Mouse (Mus musculus) embryonic facial prominence, embryonic 13.5 days (tissue): ENCODE results near the gene Pgc. TPM values are rescaled to one million over a fixed set of nuclear protein-coding genes. Genes with fewer than 3 reads are reported as not detected.
A peak's percentile ranks its signal among the peaks of the same experiment; 100 is the strongest.

Experiments used
- ATAC-seq: fragments of 200-750 bp; cut with Nextera tagmentation; 2 replicates; pipeline ENCODE4 v1.8.0; 2017; ENCODE audit warnings: low read depth; ENCODE audit not compliant: insufficient number of reproducible peaks, insufficient read depth, low FRiP score, low TSS enrichment
- H3K27ac ChIP-seq: fragments of 300-500 bp; sonication (generic); 2 replicates; pipeline ENCODE4 v1.5.1; 2015; ENCODE audit warnings: moderate library complexity, mild to moderate bottlenecking, inconsistent platforms
- H3K27me3 ChIP-seq: fragments of 300-500 bp; sonication (generic); 2 replicates; pipeline ENCODE4 v1.6.1; 2015; ENCODE audit warnings: mild to moderate bottlenecking, inconsistent platforms
- H3K36me3 ChIP-seq: fragments of 300-500 bp; sonication (generic); 2 replicates; pipeline ENCODE4 v1.6.1; 2015; ENCODE audit warnings: mild to moderate bottlenecking, inconsistent platforms
- H3K4me1 ChIP-seq: fragments of 300-500 bp; sonication (generic); 2 replicates; pipeline ENCODE4 v1.6.1; 2015; ENCODE audit warnings: inconsistent platforms
- H3K4me2 ChIP-seq: fragments of 300-500 bp; sonication (generic); 2 replicates; pipeline ENCODE4 v1.6.1; 2015; ENCODE audit warnings: moderate library complexity, mild to moderate bottlenecking, inconsistent platforms
- H3K4me3 ChIP-seq: fragments of 300-500 bp; sonication (generic); 2 replicates; pipeline ENCODE4 v1.5.1; 2015; ENCODE audit warnings: mild to moderate bottlenecking, inconsistent platforms
- H3K9ac ChIP-seq: fragments of 300-500 bp; sonication (generic); 2 replicates; pipeline ENCODE4 v1.6.1; 2015; ENCODE audit warnings: mild to moderate bottlenecking, inconsistent platforms
- H3K9me3 ChIP-seq: fragments of 300-500 bp; sonication (generic); 2 replicates; pipeline ENCODE4 v1.6.1; 2016; ENCODE audit warnings: inconsistent platforms
- whole genome bisulfite sequencing: fragments of 180-500 bp; shearing (Covaris S2); methylation state at CpG from one replicate; pipeline ENCODE4 v1.1.7; 2015; ENCODE audit warnings: mixed read lengths; 5-methylcytosine and 5-hydroxymethylcytosine counted together
- polyA plus RNA-seq: library from polyadenylated mRNA; unstranded; fragments of >200 nt; fragmentation: Nextera tagmentation; extraction: Ambion mirVana; gene quantifications from 2 replicates; pipeline ENCODE4 v1.2.1, GENCODE M21; 2015

Gene Pgc
- polyA plus RNA-seq, 1 experiment from 2014 or later, result not detected

GRCm38 (mm10) chr17:47738879-47739798 lies 12.5 kb downstream of the Pgc start:
- 4% methylated on average over 20 of the region's 20 CpGs for WGBS
- H3K9ac ChIP-seq, result peak overlapping the region; percentile 77

GRCm38 (mm10) chr17:47740186-47740585 lies 13.5 kb downstream of the Pgc start:
- no peak for ATAC-seq
- Histone ChIP-seq H3K4me3 (no peak overlapping the region), H3K36me3 (no peaks in the 10 kb centered on the region), H3K9me3 (no peaks in the 10 kb centered on the region), H3K27me3 (peaks cover 21% of the 10 kb centered on the region), H3K9ac (no peak overlapping the region), H3K4me2 (no peak overlapping the region), H3K27ac (no peak overlapping the region), H3K4me1 (peaks cover 17% of the 10 kb centered on the region)
- WGBS, result 65% methylated on average over 2 of the region's 2 CpGs

More at GRCm38 (mm10) chr17:47738879-47739798, 12.5 kb downstream of the Pgc start:
- Histone ChIP-seq H3K4me3 (peak overlapping the region; percentile 73), H3K36me3 (no peaks in the 10 kb centered on the region), H3K27me3 (peaks cover 21% of the 10 kb centered on the region), H3K27ac (peak overlapping the region; percentile 69; the same call in 1 of the 2 replicates), H3K9me3 (no peaks in the 10 kb centered on the region), H3K4me2 (peak overlapping the region; percentile 98), H3K4me1 (peaks cover 17% of the 10 kb centered on the region)
- no peak for ATAC-seq

DNA sequence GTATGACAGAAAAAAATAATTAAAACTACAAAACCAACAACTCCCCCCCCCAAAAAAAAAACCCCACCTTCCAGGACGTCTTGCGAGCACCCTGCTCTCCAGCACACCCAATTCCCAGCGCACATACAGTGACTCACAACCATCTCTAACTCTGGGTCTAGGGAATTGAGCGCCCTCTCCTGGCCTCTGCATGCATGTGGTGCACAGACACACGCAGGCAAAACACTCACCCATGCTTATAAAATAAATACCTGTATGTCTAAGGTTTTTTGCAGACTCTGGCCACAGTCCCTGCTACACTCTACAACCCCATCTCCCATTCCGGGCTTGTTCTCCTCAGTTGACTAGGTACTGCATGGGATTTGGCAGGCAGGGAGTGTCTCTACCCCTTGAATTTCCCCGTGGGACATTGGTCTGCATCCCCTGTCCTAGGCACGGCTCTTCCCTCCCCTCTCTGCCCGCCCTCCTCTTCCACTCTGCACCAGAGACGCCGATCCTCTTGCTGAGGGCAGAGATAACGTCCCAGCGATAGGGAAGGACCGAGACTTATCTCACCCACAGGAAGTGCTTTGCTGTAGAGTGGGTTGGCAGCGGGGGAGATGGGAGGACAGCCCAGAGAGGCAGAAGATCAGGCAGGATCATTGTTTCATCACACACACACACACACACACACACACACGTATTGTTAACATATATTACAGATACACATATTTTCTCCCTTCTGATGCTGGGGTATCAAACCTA lies 16.5 kb downstream of the Pgc start:
- ATAC-seq, result no peak
- 43% methylated on average over 16 of the region's 16 CpGs for WGBS
- Histone ChIP-seq H3K4me2 (no peak overlapping the region), H3K27me3 (peaks cover 16% of the 10 kb centered on the region), H3K4me3 (no peak overlapping the region), H3K4me1 (peaks cover 17% of the 10 kb centered on the region), H3K9me3 (no peaks in the 10 kb centered on the region), H3K27ac (no peak overlapping the region), H3K9ac (no peak overlapping the region), H3K36me3 (no peaks in the 10 kb centered on the region)

DNA sequence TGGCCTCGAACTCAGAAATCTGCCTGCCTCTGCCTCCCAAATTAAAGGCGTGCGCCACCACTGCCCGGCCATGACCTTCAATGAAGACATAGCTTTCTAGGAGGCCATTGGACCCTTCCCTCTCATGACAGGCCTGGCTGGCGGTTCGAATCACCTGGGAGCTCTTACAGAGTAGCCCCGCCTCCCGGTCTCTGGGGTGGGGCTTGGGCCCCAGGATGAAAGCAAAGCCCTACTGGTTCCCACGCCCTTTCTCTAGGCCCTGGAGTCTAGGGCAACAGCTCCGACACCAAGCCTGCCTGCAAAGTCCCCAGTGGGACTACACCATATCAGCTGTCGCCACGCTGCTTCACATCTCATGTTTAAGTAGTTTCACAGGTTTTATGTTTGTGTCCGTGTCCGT lies 17.4 kb downstream of the Pgc start:
- peaks cover 16% of the 10 kb centered on the region for H3K4me1 ChIP-seq
- 91% methylated on average over 14 of the region's 14 CpGs for WGBS
- no peak for ATAC-seq

GRCm38 (mm10) chr17:47744746-47745368 lies 18.2 kb downstream of the Pgc start:
- Histone ChIP-seq H3K9me3 (no peaks in the 10 kb centered on the region), H3K9ac (no peak overlapping the region), H3K36me3 (no peaks in the 10 kb centered on the region), H3K4me3 (no peak overlapping the region), H3K27me3 (no peaks in the 10 kb centered on the region; the same call in 1 of the 2 replicates), H3K4me1 (peaks cover 11% of the 10 kb centered on the region), H3K4me2 (no peak overlapping the region), H3K27ac (no peak overlapping the region)
- 87% methylated on average over 10 of the region's 10 CpGs for WGBS
- no peak for ATAC-seq

More for the DNA sequence above, 17.4 kb downstream of the Pgc start:
- no peak overlapping the region for H3K9ac ChIP-seq
- H3K4me3 ChIP-seq, result no peak overlapping the region
- H3K27me3 ChIP-seq, result peaks cover 7% of the 10 kb centered on the region
- no peaks in the 10 kb centered on the region for H3K36me3 ChIP-seq
- no peaks in the 10 kb centered on the region for H3K9me3 ChIP-seq
- H3K4me2 ChIP-seq, result no peak overlapping the region
- H3K27ac ChIP-seq, result no peak overlapping the region

GRCm38 (mm10) chr17:47748791-47749553 lies 22.3 kb downstream of the Pgc start:
- Histone ChIP-seq H3K9me3 (no peaks in the 10 kb centered on the region), H3K36me3 (no peaks in the 10 kb centered on the region), H3K4me3 (no peak overlapping the region), H3K27ac (peak overlapping the region; percentile 28; the same call in 1 of the 2 replicates), H3K9ac (peak overlapping the region; percentile 46), H3K27me3 (no peaks in the 10 kb centered on the region), H3K4me1 (peaks cover 9% of the 10 kb centered on the region), H3K4me2 (no peak overlapping the region)
- 56% methylated on average over 14 of the region's 14 CpGs for WGBS
- no peak for ATAC-seq

DNA sequence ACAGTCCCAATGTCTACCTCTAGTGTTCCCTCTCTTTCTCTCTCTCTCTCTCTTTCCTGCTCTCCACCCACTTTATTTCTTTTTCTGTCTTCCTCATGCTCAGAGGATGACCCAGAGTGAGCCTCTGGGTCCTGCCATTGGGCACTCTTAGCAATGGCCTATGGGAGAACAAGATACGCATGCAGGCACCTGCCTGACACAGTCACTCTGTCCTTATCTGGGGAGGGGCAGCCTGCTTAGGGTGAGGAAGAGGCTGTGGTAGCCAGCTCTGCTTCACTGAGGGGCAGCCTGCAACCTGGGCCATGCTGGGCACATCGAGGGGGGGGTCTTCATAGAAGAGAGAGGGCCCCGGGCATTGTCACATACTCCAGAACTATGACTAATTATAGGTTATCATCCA lies 23.0 kb downstream of the Pgc start:
- 60% methylated on average over 3 of the region's 3 CpGs for WGBS
- ATAC-seq, result no peak
- H3K9me3 ChIP-seq, result no peaks in the 10 kb centered on the region

GRCm38 (mm10) chr17:47750101-47750500 lies 23.5 kb downstream of the Pgc start:
- H3K27me3 ChIP-seq, result no peaks in the 10 kb centered on the region
- no peak for ATAC-seq
- H3K4me1 ChIP-seq, result peaks cover 9% of the 10 kb centered on the region
- no peak overlapping the region for H3K4me2 ChIP-seq
- H3K36me3 ChIP-seq, result no peaks in the 10 kb centered on the region
- no peak overlapping the region for H3K9ac ChIP-seq
- H3K9me3 ChIP-seq, result no peaks in the 10 kb centered on the region
- no peak overlapping the region for H3K27ac ChIP-seq
- no peak overlapping the region for H3K4me3 ChIP-seq
- 59% methylated on average over 6 of the region's 6 CpGs for WGBS

More for the DNA sequence above, 23.0 kb downstream of the Pgc start:
- Histone ChIP-seq H3K4me3 (no peak overlapping the region), H3K4me1 (peaks cover 9% of the 10 kb centered on the region), H3K9ac (no peak overlapping the region), H3K27me3 (no peaks in the 10 kb centered on the region), H3K4me2 (no peak overlapping the region), H3K36me3 (no peaks in the 10 kb centered on the region), H3K27ac (no peak overlapping the region)

GRCm38 (mm10) chr17:47751811-47752210 lies 25.2 kb downstream of the Pgc start:
- no peak overlapping the region for H3K9ac ChIP-seq
- H3K27ac ChIP-seq, result no peak overlapping the region
- H3K9me3 ChIP-seq, result no peaks in the 10 kb centered on the region
- no peak overlapping the region for H3K4me3 ChIP-seq
- H3K4me2 ChIP-seq, result no peak overlapping the region
- no peaks in the 10 kb centered on the region for H3K27me3 ChIP-seq
- WGBS, result 72% methylated on average over 5 of the region's 5 CpGs
- ATAC-seq, result no peak
- no peaks in the 10 kb centered on the region for H3K36me3 ChIP-seq
- peaks cover 9% of the 10 kb centered on the region for H3K4me1 ChIP-seq

- no peak for ATAC-seq
- no peak overlapping the region for H3K27ac ChIP-seq
- no peak overlapping the region for H3K4me3 ChIP-seq
- H3K4me1 ChIP-seq, result peaks cover 9% of the 10 kb centered on the region
- no peak overlapping the region for H3K9ac ChIP-seq
- no peaks in the 10 kb centered on the region for H3K36me3 ChIP-seq
- H3K9me3 ChIP-seq, result no peaks in the 10 kb centered on the region
- 81% methylated on average over 8 of the region's 8 CpGs for WGBS
- H3K27me3 ChIP-seq, result no peaks in the 10 kb centered on the region
- H3K4me2 ChIP-seq, result no peak overlapping the region
These were observed 26.6 kb downstream of the Pgc start for GRCm38 (mm10) chr17:47753130-47753775.
